Mouse (Mus musculus) erythroblast, embryonic 14.5 days (primary cell): ENCODE measurements around the gene Cd28.

Experiments used
- GATA1 ChIP-seq: IDR thresholded peaks from 2 replicates; pipeline ENCODE4 v1.6.1; 2012; ENCODE audit warnings: low read length, inconsistent platforms, mixed read lengths
- TAL1 ChIP-seq: IDR thresholded peaks from 3 replicates; pipeline ENCODE4 v1.6.1; 2012; ENCODE audit warnings: low read length, inconsistent platforms, mixed read lengths

DNA sequence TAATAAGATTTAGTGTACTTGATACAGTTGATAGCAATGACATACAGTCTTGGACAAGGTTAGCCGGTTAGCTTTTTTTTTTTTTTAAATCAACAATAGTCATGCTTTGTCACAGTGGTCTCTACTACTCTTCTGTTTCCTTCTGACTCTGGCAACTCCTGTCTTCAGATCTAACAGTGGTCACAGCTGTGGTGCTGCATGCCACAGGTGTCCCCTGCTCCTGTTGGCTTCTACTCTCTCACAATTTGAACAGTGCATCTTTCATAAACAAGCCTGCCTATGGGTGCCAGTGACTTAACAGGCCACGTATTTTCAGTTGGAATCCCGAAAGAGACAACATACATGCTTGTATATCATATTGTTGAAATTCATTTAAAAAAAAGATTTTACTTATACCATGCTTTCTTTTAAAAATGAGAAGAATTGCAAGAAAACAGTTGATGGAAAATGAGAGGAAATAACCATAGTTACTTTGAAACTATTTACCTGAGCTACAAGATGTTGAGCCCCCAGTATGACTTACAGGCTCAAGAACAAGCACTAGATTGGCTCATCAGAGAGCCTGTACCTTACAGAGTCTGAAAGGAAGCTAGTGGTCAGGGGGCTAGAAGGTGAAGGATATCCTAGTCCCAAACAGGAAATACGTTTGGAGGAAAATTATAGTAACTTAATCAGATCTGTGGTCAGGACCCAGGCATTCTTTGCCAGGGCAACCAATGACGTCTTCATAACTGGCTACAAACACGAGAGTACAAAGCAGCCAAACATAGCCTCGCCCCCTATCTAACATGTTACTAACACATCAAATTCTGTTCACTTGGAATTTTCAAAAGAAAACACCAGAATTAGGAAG, 39.0 kb downstream of the Cd28 start:
- TF ChIP-seq TAL1 (no peak), GATA1 (no peak)
